Mouse (Mus musculus): ENCODE measurements at regions not wholly inside any gene's neighbourhood (a gene's known extent, or its start where the extent isn't known, plus 50 kb on each side); places are given as distances from the start of the nearest gene placed in this dataset.

GRCm38 (mm10) chr4:80442711-80443110 lies 391.2 kb upstream of the Tyrp1 start:
- DNase-seq: no peak

- DNase-seq: no peak
These were observed 370.3 kb upstream of the Tyrp1 start for GRCm38 (mm10) chr4:80463615-80464014.

GRCm38 (mm10) chr4:80475736-80476478 lies 358.0 kb upstream of the Tyrp1 start:
- DNase-seq: no peak

- no peak for DNase-seq
These were observed 318.8 kb upstream of the Tyrp1 start for GRCm38 (mm10) chr4:80515087-80515486.

GRCm38 (mm10) chr4:80517476-80518285 lies 316.2 kb upstream of the Tyrp1 start:
- peak; percentile 29 for DNase-seq

- no peak for DNase-seq
These were observed 315.3 kb upstream of the Tyrp1 start for GRCm38 (mm10) chr4:80518589-80518988.

- DNase-seq: no peak
These were observed 294.1 kb upstream of the Tyrp1 start for GRCm38 (mm10) chr4:80539854-80540253.

- DNase-seq: no peak
These were observed 288.8 kb upstream of the Tyrp1 start for GRCm38 (mm10) chr4:80545086-80545485.

GRCm38 (mm10) chr4:80589438-80589837 lies 244.5 kb upstream of the Tyrp1 start:
- no peak for DNase-seq

- DNase-seq: no peak
These were observed 205.7 kb upstream of the Tyrp1 start for GRCm38 (mm10) chr4:80628271-80628670.

- DNase-seq: no peak
These were observed 204.7 kb upstream of the Tyrp1 start for GRCm38 (mm10) chr4:80629251-80629650.

GRCm38 (mm10) chr4:80630260-80630659 lies 203.7 kb upstream of the Tyrp1 start:
- DNase-seq: no peak

- DNase-seq: peak; percentile 64
These were observed 202.9 kb upstream of the Tyrp1 start for GRCm38 (mm10) chr4:80631041-80631440.

- DNase-seq: peak; percentile 21
These were observed 202.5 kb upstream of the Tyrp1 start for GRCm38 (mm10) chr4:80631441-80631840.

GRCm38 (mm10) chr4:80638381-80638780 lies 195.5 kb upstream of the Tyrp1 start:
- DNase-seq: peak; percentile 48
